Mouse (Mus musculus): ENCODE data around the gene Ehbp1. TPM values are rescaled to one million over a fixed set of nuclear protein-coding genes. Genes with fewer than 3 reads are reported as not detected.

Ehbp1 gene
- polyA plus RNA-seq, 1 experiment from 2014 or later: 7.9 TPM

DNA sequence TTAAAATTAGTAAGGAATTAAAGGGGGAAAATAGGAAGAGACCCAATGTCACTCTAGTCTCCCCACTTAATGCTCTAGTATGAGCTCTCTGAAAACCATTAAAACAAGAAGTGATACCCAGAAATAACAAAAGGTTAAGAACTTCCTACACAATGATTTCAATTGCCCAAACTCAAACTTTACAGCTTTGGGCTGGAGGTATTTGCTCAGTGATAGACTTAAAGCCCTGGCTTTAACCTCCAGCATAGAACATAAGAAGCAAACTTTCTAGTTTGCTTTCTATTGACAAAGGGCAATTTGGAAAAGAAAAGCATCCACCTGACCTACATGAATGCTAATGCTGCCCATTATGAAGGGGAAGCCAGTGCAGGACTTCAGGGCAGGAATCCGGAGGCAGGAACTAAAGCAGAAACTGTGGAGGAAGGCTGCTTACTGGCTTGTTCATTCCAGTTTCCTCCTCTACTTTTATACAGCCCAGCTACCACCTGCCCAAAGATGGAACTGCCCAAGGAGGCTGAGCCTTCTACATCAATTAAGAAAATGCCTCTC is 353.6 kb downstream of the Ehbp1 start:
- H3K36me3 ChIP-seq: no peaks in the 10 kb centered on the region
- no peak overlapping the region for H3K27ac ChIP-seq
- peaks cover 10% of the 10 kb centered on the region for H3K4me1 ChIP-seq
- H3K27me3 ChIP-seq (ENCODE audit: low read depth, poor library complexity, severe bottlenecking): peaks cover 54% of the 10 kb centered on the region
- no peak for DNase-seq (ENCODE audit: low spot score)
- no peaks in the 10 kb centered on the region for H3K9me3 ChIP-seq (replicated peaks)
- WGBS: 85% methylated on average over 1 of the region's 1 CpGs
- no peak overlapping the region for H3K4me3 ChIP-seq

DNA sequence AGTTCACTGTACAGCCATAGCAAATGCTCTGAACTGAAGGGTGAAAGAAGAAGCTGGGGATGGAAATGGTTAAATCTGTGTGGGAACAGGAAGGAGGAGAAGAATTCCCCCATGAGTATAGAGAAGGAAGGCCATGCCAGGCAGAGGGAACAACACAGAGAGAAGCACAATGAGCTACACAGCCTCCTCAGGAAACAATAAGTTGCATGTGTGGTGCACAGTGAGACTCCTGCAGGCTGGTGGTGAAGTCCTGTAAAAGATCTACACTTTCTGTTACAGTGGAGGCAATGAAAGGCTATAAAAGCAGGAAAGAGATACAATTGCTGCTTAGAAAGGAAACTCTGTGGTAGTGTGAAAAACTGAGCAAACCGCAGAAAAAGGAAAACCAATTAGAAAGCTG is 357.0 kb downstream of the Ehbp1 start:
- Histone ChIP-seq H3K36me3 (no peaks in the 10 kb centered on the region), H3K4me1 (0 out of 2 replicates have a peak, but pooled peaks cover 2% of the 10 kb centered on the region), H3K27me3 (ENCODE audit: low read depth, poor library complexity, severe bottlenecking) (peaks cover 22% of the 10 kb centered on the region), H3K4me3 (no peak overlapping the region), H3K9me3 (replicated peaks) (no peaks in the 10 kb centered on the region), H3K27ac (no peak overlapping the region)
- DNase-seq (ENCODE audit: low spot score): no peak
- 74% methylated on average over 1 of the region's 1 CpGs for WGBS

DNA sequence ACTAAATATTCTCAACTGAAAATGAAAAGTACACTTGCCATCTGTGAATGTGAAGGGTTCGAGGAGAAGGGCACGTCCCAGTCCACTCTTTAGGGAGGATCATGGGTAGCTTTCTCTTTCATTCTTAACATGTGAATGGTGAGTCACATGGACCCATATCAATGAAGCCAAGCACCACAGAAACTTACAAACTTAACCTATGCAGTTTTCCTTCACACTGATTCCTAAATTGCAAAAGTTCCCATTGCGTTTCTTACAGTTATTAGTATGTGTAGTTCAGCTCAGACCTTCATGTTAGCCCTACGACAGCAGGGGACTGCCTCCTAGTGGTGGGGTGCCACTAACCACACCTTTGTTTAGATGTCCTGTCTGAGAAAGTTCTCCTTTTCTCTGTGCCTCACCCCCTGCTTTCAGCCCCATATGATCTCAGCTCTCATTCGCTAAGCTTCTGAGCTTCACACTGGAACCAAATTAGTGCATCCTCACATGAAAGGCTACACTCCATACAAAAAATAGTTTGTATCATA is 368.0 kb downstream of the Ehbp1 start:
- no peak overlapping the region for H3K4me3 ChIP-seq
- H3K27me3 ChIP-seq (ENCODE audit: low read depth, poor library complexity, severe bottlenecking): no peaks in the 10 kb centered on the region
- no peaks in the 10 kb centered on the region for H3K4me1 ChIP-seq
- no peaks in the 10 kb centered on the region for H3K9me3 ChIP-seq (replicated peaks)
- WGBS: 80% methylated on average over 5 of the region's 5 CpGs
- H3K36me3 ChIP-seq: no peaks in the 10 kb centered on the region
- H3K27ac ChIP-seq: no peak overlapping the region
- DNase-seq (ENCODE audit: low spot score): no peak

DNA sequence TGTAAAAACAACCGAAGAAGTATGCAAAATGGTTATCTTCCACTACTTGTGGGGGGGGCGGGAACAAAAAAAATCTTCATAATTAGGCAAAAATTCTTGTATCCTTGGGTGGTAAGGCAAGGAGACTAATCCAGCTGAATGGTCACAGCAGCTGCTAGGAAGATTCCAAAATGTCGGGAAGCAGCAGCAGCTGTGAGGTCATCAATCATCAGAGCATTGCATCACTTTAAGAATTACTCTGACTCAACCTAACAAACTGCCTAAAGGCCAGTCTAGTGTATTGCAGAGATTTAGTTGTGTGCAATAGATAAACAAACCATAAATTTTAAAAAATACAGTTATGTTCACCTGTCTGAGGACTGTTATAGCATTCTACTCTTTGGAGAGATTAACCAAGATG is 368.5 kb downstream of the Ehbp1 start:
- H3K4me3 ChIP-seq: no peak overlapping the region
- 75% methylated on average over 3 of the region's 3 CpGs for WGBS

DNA sequence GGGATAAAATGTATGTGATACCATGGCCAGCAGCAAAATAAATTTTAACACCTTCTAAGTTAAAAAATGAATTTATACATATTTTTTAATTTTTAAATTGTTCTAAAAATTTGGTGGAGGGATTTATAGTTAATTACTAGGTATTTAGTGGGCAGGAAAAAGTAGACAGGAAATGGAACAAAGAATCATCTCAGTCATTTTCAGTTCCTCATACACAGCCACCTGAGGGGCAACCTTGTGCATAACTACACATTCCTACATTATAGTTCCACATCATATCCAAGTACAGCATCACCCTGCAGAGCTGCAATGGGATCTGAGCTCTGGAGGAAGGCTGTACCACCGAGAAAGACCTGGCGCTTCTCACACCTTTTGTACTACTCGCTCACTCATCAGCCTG is 373.2 kb downstream of the Ehbp1 start:
- DNase-seq (ENCODE audit: low spot score): no peak
- Histone ChIP-seq H3K9me3 (replicated peaks) (no peaks in the 10 kb centered on the region), H3K4me1 (no peaks in the 10 kb centered on the region), H3K27ac (no peak overlapping the region), H3K36me3 (no peaks in the 10 kb centered on the region), H3K4me3 (no peak overlapping the region), H3K27me3 (ENCODE audit: low read depth, poor library complexity, severe bottlenecking) (no peaks in the 10 kb centered on the region)
- 95% methylated on average over 3 of the region's 3 CpGs for WGBS

More for the DNA sequence above, 368.5 kb downstream of the Ehbp1 start:
- Histone ChIP-seq H3K27me3 (ENCODE audit: low read depth, poor library complexity, severe bottlenecking) (no peaks in the 10 kb centered on the region), H3K4me1 (no peaks in the 10 kb centered on the region), H3K27ac (no peak overlapping the region), H3K9me3 (replicated peaks) (no peaks in the 10 kb centered on the region), H3K36me3 (no peaks in the 10 kb centered on the region)
- DNase-seq (ENCODE audit: low spot score): no peak

Other genes starting within 250 kb of the Ehbp1 start
- gene Tmem17, start 169.8 kb upstream of the Ehbp1 start, polyA plus RNA-seq (2016; fragmentation: Nextera tagmentation; extraction: Ambion mirVana): 12.7 and 16.7 TPM in 2 replicates